Mouse (Mus musculus): ENCODE data around the gene Cdc42bpb. TPM values are rescaled to one million over a fixed set of nuclear protein-coding genes. Genes with fewer than 3 reads are reported as not detected.

The Cdc42bpb gene
- polyA plus RNA-seq, 1 experiment from 2014 or later = 37.7 TPM

DNA sequence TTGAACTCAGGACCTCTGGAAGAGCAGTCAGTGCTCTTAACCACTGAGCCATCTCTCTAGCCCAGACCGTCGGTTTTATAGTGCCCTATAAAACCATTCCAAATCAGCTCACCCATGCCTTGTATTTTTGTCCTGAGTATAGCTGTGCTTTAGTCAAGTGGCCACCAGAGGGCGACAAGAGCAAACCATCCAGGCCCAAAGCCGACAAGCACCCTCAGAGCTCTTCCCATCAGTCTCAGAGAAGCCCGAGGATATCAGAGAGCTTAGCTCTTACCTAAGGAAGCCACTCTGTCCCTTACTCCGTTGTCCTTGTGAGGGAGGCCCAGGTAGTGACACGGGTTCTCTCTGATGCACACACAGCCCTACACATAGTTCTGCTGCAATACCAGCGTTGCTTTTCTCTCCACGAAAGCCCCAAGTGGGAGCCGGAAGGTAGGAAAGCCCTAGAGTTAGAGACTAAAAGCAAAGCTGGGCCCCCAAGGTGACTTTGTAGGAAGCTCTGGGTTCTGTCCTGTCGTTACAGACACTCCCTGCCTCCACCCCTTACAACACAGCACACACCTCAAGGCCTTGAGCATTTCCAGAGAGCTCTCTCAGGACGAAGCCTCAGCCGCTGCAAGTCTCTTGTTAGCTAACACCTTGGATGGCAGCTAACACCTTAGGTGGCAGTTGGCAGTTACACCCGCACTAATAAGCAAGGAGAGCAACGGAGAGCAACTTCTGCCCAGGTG, 24.1 kb upstream of the Cdc42bpb start:
- Histone ChIP-seq H3K27ac (replicated peaks; ENCODE audit: low read depth, low read length) (no peak overlapping the region), H3K36me3 (ENCODE audit: control insufficient read depth, insufficient read depth, low read length) (no peaks in the 10 kb centered on the region), H3K9me3 (ENCODE audit: control insufficient read depth, low read length) (no peaks in the 10 kb centered on the region), H3K4me2 (ENCODE audit: low read depth, low read length) (no peak overlapping the region), H3K9ac (ENCODE audit: low read depth, low read length) (no peak overlapping the region), H3K4me3 (ENCODE audit: low read depth, low read length) (no peak overlapping the region), H3K4me1 (ENCODE audit: control insufficient read depth, insufficient read depth, low read length) (peaks cover 3% of the 10 kb centered on the region), H3K27me3 (replicated peaks; ENCODE audit: control insufficient read depth, insufficient read depth, low read length) (peaks cover 10% of the 10 kb centered on the region)
- ATAC-seq (ENCODE audit: low read depth) (peak; percentile 77), DNase-seq (ENCODE audit: low spot score) (peak; percentile 86)
- 19% methylated on average over 15 of the region's 15 CpGs for WGBS

DNA sequence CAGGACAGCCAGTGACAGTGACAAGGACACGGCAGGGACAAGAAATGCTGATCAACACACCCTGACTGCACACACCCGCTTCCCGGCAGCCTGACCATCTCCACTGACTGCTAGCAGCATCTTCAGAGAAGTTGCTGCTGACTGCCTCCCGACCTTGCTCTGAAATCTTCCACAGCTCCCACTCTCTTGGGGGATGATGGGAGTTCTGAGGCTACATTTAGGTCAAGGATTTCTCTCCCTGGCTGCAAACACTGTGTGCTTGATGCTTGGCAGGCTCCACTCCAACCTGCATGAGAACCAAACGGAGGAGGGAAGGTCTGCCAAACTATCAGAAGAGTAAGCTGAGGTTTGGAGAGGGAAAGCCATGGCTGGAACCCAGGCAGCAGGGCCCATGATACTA, 19.5 kb upstream of the Cdc42bpb start:
- Histone ChIP-seq H3K27me3 (replicated peaks; ENCODE audit: control insufficient read depth, insufficient read depth, low read length) (no peaks in the 10 kb centered on the region), H3K9ac (ENCODE audit: low read depth, low read length) (no peak overlapping the region)

DNA sequence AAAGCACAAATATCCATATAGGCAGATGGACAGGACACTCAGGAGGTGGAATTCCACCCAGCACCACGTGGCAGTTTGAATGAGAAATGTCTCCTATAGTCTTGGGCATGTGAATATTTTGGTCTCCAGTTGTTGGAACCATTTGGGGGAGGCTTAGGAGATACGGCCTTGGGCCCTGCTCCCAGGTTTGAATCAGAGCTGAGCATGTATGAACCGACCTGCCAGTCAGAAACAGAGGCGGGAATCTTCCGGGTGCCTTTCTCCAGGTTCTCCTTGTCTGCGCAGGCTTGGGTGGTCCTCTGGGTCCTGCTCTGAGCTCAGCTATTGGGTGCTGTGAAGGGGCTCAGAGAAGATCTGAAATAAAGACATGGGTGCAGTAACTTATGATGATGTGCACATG, 16.5 kb upstream of the Cdc42bpb start:
- H3K27me3 ChIP-seq (replicated peaks; ENCODE audit: control insufficient read depth, insufficient read depth, low read length) = no peaks in the 10 kb centered on the region
- H3K27ac ChIP-seq (replicated peaks; ENCODE audit: low read depth, low read length) = no peak overlapping the region
- no peak overlapping the region for H3K9ac ChIP-seq (ENCODE audit: low read depth, low read length)
- WGBS = 87% methylated on average over 6 of the region's 6 CpGs
- H3K4me1 ChIP-seq (ENCODE audit: control insufficient read depth, insufficient read depth, low read length) = no peaks in the 10 kb centered on the region
- DNase-seq (ENCODE audit: low spot score) (no peak), ATAC-seq (ENCODE audit: low read depth) (no peak)
- H3K4me2 ChIP-seq (ENCODE audit: low read depth, low read length) = no peak overlapping the region
- no peaks in the 10 kb centered on the region for H3K9me3 ChIP-seq (ENCODE audit: control insufficient read depth, low read length)
- H3K36me3 ChIP-seq (ENCODE audit: control insufficient read depth, insufficient read depth, low read length) = no peaks in the 10 kb centered on the region
- no peak overlapping the region for H3K4me3 ChIP-seq (ENCODE audit: low read depth, low read length)

More for the DNA sequence above, 19.5 kb upstream of the Cdc42bpb start:
- DNase-seq (ENCODE audit: low spot score) = no peak
- Histone ChIP-seq H3K4me1 (ENCODE audit: control insufficient read depth, insufficient read depth, low read length) (no peaks in the 10 kb centered on the region), H3K36me3 (ENCODE audit: control insufficient read depth, insufficient read depth, low read length) (no peaks in the 10 kb centered on the region), H3K4me2 (ENCODE audit: low read depth, low read length) (no peak overlapping the region), H3K27ac (replicated peaks; ENCODE audit: low read depth, low read length) (no peak overlapping the region), H3K4me3 (ENCODE audit: low read depth, low read length) (no peak overlapping the region), H3K9me3 (ENCODE audit: control insufficient read depth, low read length) (no peaks in the 10 kb centered on the region)
- ATAC-seq (ENCODE audit: low read depth) = no peak
- WGBS = 68% methylated on average over 5 of the region's 5 CpGs

DNA sequence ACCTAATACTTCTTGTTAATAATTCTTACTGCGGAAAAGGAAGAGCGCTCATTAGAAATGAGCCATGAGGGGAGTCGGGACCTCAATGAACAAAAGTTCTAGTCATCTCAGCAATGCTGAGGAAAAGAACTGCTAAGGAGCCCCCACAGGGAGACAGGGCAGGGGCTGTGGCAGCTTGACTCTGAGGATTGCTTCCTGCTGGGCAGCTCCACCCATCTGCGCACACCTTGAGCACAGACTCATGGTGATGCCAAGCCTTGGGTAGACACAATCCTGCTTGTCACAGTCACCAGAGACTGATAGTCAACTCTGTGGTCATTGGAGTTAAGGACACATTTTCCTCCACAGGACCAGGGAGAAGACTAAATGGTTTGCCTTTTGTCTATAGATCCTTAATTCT, 9.6 kb upstream of the Cdc42bpb start:
- no peak overlapping the region for H3K4me3 ChIP-seq (ENCODE audit: low read depth, low read length)
- no peak overlapping the region for H3K27ac ChIP-seq (replicated peaks; ENCODE audit: low read depth, low read length)
- H3K36me3 ChIP-seq (ENCODE audit: control insufficient read depth, insufficient read depth, low read length) = no peaks in the 10 kb centered on the region
- ATAC-seq (ENCODE audit: low read depth) (no peak), DNase-seq (ENCODE audit: low spot score) (no peak)
- H3K9me3 ChIP-seq (ENCODE audit: control insufficient read depth, low read length) = no peaks in the 10 kb centered on the region
- no peak overlapping the region for H3K9ac ChIP-seq (ENCODE audit: low read depth, low read length)
- H3K4me2 ChIP-seq (ENCODE audit: low read depth, low read length) = no peak overlapping the region
- no peaks in the 10 kb centered on the region for H3K4me1 ChIP-seq (ENCODE audit: control insufficient read depth, insufficient read depth, low read length)
- 85% methylated on average over 4 of the region's 4 CpGs for WGBS
- H3K27me3 ChIP-seq (replicated peaks; ENCODE audit: control insufficient read depth, insufficient read depth, low read length) = no peaks in the 10 kb centered on the region

DNA sequence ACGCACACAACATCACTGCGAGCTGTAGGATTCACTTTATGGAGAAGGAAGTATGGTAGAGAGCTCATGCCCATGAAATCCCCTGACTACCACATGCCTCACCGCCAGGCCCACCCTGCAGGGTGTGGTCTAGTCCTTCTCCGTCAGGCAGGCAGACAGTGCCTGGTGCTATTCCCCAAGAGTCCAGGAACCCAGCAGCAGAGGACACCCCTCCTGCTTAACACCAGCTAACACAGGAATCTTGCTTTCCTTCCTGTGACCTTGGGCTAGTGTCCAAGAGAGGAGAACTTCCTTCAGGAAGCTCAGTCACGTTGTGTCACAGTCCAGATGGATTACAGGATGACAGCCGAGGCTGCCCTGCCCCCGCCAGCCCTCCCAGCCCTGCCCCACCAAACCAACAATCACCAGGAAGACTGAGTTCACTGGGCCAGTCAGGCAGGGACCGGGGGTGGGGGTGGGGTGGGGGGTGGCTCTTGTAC, 9.2 kb upstream of the Cdc42bpb start:
- no peaks in the 10 kb centered on the region for H3K9me3 ChIP-seq (ENCODE audit: control insufficient read depth, low read length)
- no peak overlapping the region for H3K9ac ChIP-seq (ENCODE audit: low read depth, low read length)
- 52% methylated on average over 8 of the region's 8 CpGs for WGBS
- H3K27ac ChIP-seq (replicated peaks; ENCODE audit: low read depth, low read length) = no peak overlapping the region
- H3K4me2 ChIP-seq (ENCODE audit: low read depth, low read length) = no peak overlapping the region
- DNase-seq (ENCODE audit: low spot score) (peak; percentile 58), ATAC-seq (ENCODE audit: low read depth) (peak; percentile 50; the same call in 1 of the 2 replicates)
- no peak overlapping the region for H3K4me3 ChIP-seq (ENCODE audit: low read depth, low read length)
- no peaks in the 10 kb centered on the region for H3K27me3 ChIP-seq (replicated peaks; ENCODE audit: control insufficient read depth, insufficient read depth, low read length)
- H3K36me3 ChIP-seq (ENCODE audit: control insufficient read depth, insufficient read depth, low read length) = no peaks in the 10 kb centered on the region
- no peaks in the 10 kb centered on the region for H3K4me1 ChIP-seq (ENCODE audit: control insufficient read depth, insufficient read depth, low read length)

DNA sequence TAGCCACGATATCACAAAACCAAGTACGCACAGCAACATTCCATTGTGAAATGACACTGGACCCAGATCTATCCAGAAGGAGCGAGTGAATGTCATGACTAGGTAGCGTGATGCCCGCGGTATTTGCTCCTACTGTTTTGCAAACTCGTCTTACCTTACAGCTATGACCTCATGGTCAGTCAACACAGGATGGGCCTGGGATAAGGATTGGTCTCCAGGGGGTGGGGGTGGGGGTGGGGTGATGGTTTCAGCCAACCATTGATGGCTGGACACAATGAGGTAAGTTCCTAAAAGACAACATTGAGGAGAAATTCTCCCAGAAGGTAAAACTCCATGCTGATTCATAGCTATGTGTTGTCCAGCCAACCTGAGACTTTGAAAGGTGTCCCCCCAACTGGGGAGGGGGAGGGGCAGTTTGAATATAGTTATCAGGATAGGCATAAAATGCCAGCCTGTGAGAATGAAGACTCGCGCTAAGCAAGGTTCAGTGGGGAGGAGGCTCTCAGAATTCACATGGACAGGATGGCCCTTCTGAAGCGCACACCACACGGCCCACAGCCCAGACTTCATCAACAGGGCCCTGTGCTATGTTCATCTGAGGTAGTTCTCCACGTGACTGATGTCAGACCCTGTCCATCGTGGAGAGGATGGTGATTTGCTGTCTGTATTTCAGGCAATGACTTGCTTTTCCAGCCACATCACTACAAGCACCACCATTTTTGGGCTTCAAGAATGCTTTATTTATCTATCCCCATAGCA, 8.5 kb upstream of the Cdc42bpb start:
- Histone ChIP-seq H3K4me2 (ENCODE audit: low read depth, low read length) (no peak overlapping the region), H3K27ac (replicated peaks; ENCODE audit: low read depth, low read length) (peak overlapping the region; percentile 39; the same call in 1 of the 2 replicates), H3K4me3 (ENCODE audit: low read depth, low read length) (no peak overlapping the region), H3K36me3 (ENCODE audit: control insufficient read depth, insufficient read depth, low read length) (no peaks in the 10 kb centered on the region), H3K9ac (ENCODE audit: low read depth, low read length) (no peak overlapping the region), H3K9me3 (ENCODE audit: control insufficient read depth, low read length) (no peaks in the 10 kb centered on the region), H3K27me3 (replicated peaks; ENCODE audit: control insufficient read depth, insufficient read depth, low read length) (no peaks in the 10 kb centered on the region), H3K4me1 (ENCODE audit: control insufficient read depth, insufficient read depth, low read length) (no peaks in the 10 kb centered on the region)
- DNase-seq (ENCODE audit: low spot score) = no peak
- WGBS = 80% methylated on average over 13 of the region's 13 CpGs
- ATAC-seq (ENCODE audit: low read depth) = no peak; the same call in 1 of the 2 replicates

DNA sequence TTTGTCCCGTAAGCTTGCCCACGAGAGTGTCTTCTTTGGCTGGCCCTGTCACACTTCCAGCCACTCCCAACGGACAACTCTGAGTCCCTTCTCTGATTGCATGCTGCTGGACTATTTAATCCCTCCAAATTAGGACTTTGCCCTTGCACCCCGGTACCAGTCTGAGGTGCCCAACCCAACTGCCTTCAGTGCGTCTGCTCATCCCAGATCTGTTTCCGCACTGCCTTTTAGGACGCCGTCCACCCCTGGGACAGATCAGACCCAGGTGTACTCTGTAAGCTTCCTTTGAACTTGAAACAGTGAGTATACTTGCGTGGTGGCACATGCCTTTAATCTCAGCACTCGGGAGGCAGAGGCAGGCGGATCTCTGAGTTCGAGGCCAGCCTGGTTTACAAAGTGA, 1.3 kb upstream of the Cdc42bpb start:
- no peaks in the 10 kb centered on the region for H3K27me3 ChIP-seq (replicated peaks; ENCODE audit: control insufficient read depth, insufficient read depth, low read length)
- ATAC-seq (ENCODE audit: low read depth) = no peak
- DNase-seq (ENCODE audit: low spot score) = no peak
- peaks cover 17% of the 10 kb centered on the region for H3K4me1 ChIP-seq (ENCODE audit: control insufficient read depth, insufficient read depth, low read length)
- WGBS = 71% methylated on average over 12 of the region's 12 CpGs
- H3K9ac ChIP-seq (ENCODE audit: low read depth, low read length) = peak overlapping the region; percentile 91; the same call in 1 of the 2 replicates
- peak overlapping the region; percentile 94; the same call in 1 of the 2 replicates for H3K4me3 ChIP-seq (ENCODE audit: low read depth, low read length)
- H3K4me2 ChIP-seq (ENCODE audit: low read depth, low read length) = peak overlapping the region; percentile 87
- no peaks in the 10 kb centered on the region for H3K36me3 ChIP-seq (ENCODE audit: control insufficient read depth, insufficient read depth, low read length)
- H3K9me3 ChIP-seq (ENCODE audit: control insufficient read depth, low read length) = no peaks in the 10 kb centered on the region
- no peak overlapping the region for H3K27ac ChIP-seq (replicated peaks; ENCODE audit: low read depth, low read length)

DNA sequence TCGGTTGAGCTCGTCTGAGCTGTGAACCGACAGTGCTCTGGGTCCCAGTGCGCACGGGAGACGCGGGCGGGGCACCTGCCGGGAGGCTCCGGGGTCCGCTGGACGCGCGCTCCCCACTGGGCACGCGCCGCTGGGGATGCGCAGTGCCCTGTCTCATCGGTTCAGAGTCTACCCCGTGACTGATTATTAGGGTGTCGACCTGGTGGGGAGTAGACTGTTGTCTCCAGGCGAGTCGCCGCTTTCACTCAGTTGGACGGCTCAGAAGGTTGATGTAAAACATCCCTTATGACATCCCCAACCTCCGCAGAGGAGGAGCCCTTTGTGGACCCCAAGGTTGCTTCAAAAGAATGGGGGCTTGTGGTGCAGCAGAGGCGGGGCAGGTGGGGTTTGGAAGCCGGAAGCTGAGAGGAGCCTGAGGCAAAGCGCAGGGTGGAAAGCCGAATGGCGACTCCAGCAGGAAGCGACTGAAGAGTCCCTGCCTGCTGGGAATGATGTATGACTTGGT, 520 bp upstream of the Cdc42bpb start:
- Histone ChIP-seq H3K4me1 (ENCODE audit: control insufficient read depth, insufficient read depth, low read length) (peaks cover 17% of the 10 kb centered on the region), H3K27ac (replicated peaks; ENCODE audit: low read depth, low read length) (peak overlapping the region; percentile 90), H3K4me2 (ENCODE audit: low read depth, low read length) (peak overlapping the region; percentile 87), H3K4me3 (ENCODE audit: low read depth, low read length) (peak overlapping the region; percentile 94), H3K9ac (ENCODE audit: low read depth, low read length) (peak overlapping the region; percentile 91), H3K36me3 (ENCODE audit: control insufficient read depth, insufficient read depth, low read length) (no peaks in the 10 kb centered on the region), H3K9me3 (ENCODE audit: control insufficient read depth, low read length) (no peaks in the 10 kb centered on the region), H3K27me3 (replicated peaks; ENCODE audit: control insufficient read depth, insufficient read depth, low read length) (no peaks in the 10 kb centered on the region)
- DNase-seq (ENCODE audit: low spot score) = peak; percentile 50
- under 1% methylated on average over 24 of the region's 32 CpGs for WGBS
- ATAC-seq (ENCODE audit: low read depth) = peak; percentile 70
